Mouse (Mus musculus): ENCODE measurements around the gene Plxnd1.

DNA sequence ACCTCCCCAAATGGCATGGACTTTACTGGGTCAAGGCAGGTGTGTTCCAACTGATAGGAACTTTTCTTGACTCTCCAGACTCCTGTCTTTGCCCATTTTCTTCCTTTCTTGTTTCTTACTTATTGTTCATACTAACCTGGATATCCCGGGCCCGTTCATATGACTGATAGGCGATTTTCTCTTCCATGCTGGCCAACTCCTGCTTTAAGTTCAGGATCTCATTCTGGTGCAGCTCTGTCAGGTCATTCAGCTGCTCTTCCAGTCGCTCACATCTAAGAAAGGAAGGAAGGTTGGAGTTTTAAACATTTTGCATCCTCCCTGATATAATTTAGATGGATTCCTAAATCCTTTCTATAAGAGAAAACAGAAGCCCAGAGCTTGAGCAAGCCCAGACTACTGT, 29.9 kb upstream of the Plxnd1 start:
- no peak for TF ChIP-seq MAX (IDR thresholded peaks at IDR 0.05; ENCODE audit: low read length)
- no peak for TF ChIP-seq CHD2 (IDR thresholded peaks at IDR 0.05; ENCODE audit: low read length)
- TF ChIP-seq SMC3 (IDR thresholded peaks at IDR 0.05; ENCODE audit: low read depth, low read length) = no peak
- TF ChIP-seq MAFK (IDR thresholded peaks at IDR 0.05; ENCODE audit: insufficient replicate concordance, low read length) = no peak

Data from CH12.LX (cell line).